Comparison of ENCODE assay signal across 8 mouse cellular contexts in genomic region chr16:18836468-18837208, GRCm38 (mm10). TPM values are rescaled to one million over a fixed set of nuclear protein-coding genes. Genes with fewer than 3 reads are reported as not detected.
DNase-seq lines count a peak whose midpoint lies in the region; ATAC-seq and TF ChIP-seq lines count a peak whose summit lies in the region.

2510002D24Rik (plus strand) TSS chr16:18836578.
Gm28539 (plus strand) TSS chr16:18836584.

- no peak for TF ChIP-seq EP300 in liver, embryonic 14.5 days (IDR thresholded peaks at IDR 0.05; ENCODE audit: low read depth)
- no peak for TF ChIP-seq EP300 in stomach, postnatal 0 days (optimal IDR thresholded peaks at IDR 0.05)

- H3K9me3 ChIP-seq in forebrain, embryonic 10.5 days = no peaks in the 10 kb centered on the region
- no peaks in the 10 kb centered on the region for H3K9me3 ChIP-seq in heart, embryonic 15.5 days (replicated peaks)
- H3K9me3 ChIP-seq in liver, embryonic 14.5 days (ENCODE audit: control insufficient read depth, low read length) = no peaks in the 10 kb centered on the region
- H3K9me3 ChIP-seq in neural tube, embryonic 11.5 days (ENCODE audit: control insufficient read depth, low read length) = no peaks in the 10 kb centered on the region
- no peaks in the 10 kb centered on the region for H3K9me3 ChIP-seq in stomach, postnatal 0 days (ENCODE audit: control insufficient read depth, low read length)

- peaks cover 12% of the 10 kb centered on the region for H3K4me1 ChIP-seq in forebrain, embryonic 10.5 days
- 0 out of 2 replicates have a peak, but pooled peaks cover 3% of the 10 kb centered on the region for H3K4me1 ChIP-seq in heart, embryonic 15.5 days (replicated peaks)
- H3K4me1 ChIP-seq in liver, embryonic 14.5 days (replicated peaks; ENCODE audit: control insufficient read depth in 2 of 2, insufficient read depth in 2 of 2, low read length in 1 of 2) = peaks cover 0 to 6% of the 10 kb centered on the region in 2 experiments
- H3K4me1 ChIP-seq in neural tube, embryonic 11.5 days (ENCODE audit: control insufficient read depth, insufficient read depth, low read length) = no peaks in the 10 kb centered on the region
- no peaks in the 10 kb centered on the region for H3K4me1 ChIP-seq in stomach, postnatal 0 days (replicated peaks; ENCODE audit: control insufficient read depth, insufficient read depth)

- DNase-seq in c-Kit-positive CD71-negative TER-119-negative erythroid progenitor cells, embryonic 14.5 days (ENCODE audit: low read depth) = peak; percentile 84
- peak; percentile 84 for DNase-seq in forebrain, embryonic 10.5 days (ENCODE audit: extremely low spot score, low spot score)
- peak; percentile 99 for DNase-seq in kidney, postnatal 25 days
- DNase-seq in liver, embryonic 14.5 days (ENCODE audit: low read depth in 3 of 3, low spot score in 3 of 3) = peak; percentile 88 to 90 (median 90)
- DNase-seq in neural tube, embryonic 11.5 days (ENCODE audit: low spot score) = peak; percentile 87
- peak; percentile 94 for DNase-seq in stomach, postnatal 0 days (ENCODE audit: low spot score)

- no peaks in the 10 kb centered on the region for H3K27me3 ChIP-seq in forebrain, embryonic 10.5 days (ENCODE audit: poor library complexity, severe bottlenecking)
- H3K27me3 ChIP-seq in heart, embryonic 15.5 days = no peaks in the 10 kb centered on the region
- H3K27me3 ChIP-seq in liver, embryonic 14.5 days (ENCODE audit: control insufficient read depth, insufficient read depth, low read length) = no peaks in the 10 kb centered on the region
- no peaks in the 10 kb centered on the region for H3K27me3 ChIP-seq in neural tube, embryonic 11.5 days (ENCODE audit: control insufficient read depth, insufficient read depth, low read length)
- H3K27me3 ChIP-seq in stomach, postnatal 0 days (ENCODE audit: control insufficient read depth, insufficient read depth, low read length) = no peaks in the 10 kb centered on the region

- 1% methylated on average over 46 of the region's 46 CpGs for WGBS in forebrain, embryonic 10.5 days
- under 1% methylated on average over 46 of the region's 46 CpGs for WGBS in heart, embryonic 15.5 days
- under 1% methylated on average over 46 of the region's 46 CpGs for WGBS in liver, embryonic 14.5 days (ENCODE audit: insufficient replicate concordance)
- WGBS in neural tube, embryonic 11.5 days = 1% methylated on average over 46 of the region's 46 CpGs
- WGBS in stomach, postnatal 0 days = under 1% methylated on average over 45 of the region's 46 CpGs

- H3K4me3 ChIP-seq in forebrain, embryonic 10.5 days = peak within 1 kb of the TSS; percentile 88
- H3K4me3 ChIP-seq in heart, embryonic 15.5 days = peak within 1 kb of the TSS; percentile 81
- H3K4me3 ChIP-seq in liver, embryonic 14.5 days (ENCODE audit: insufficient read depth in 1 of 2, low read depth in 2 of 2, low read length in 2 of 2) = peak within 1 kb of the TSS; percentile 68
- H3K4me3 ChIP-seq in neural tube, embryonic 11.5 days (ENCODE audit: low read depth, low read length) = peak within 1 kb of the TSS; percentile 81
- H3K4me3 ChIP-seq in stomach, postnatal 0 days (ENCODE audit: low read depth, low read length) = peak within 1 kb of the TSS; percentile 88

- peak within 1 kb of the TSS; percentile 89 for H3K9ac ChIP-seq in heart, embryonic 15.5 days
- H3K9ac ChIP-seq in liver, embryonic 14.5 days (replicated peaks) = peak within 1 kb of the TSS; percentile 88
- peak within 1 kb of the TSS; percentile 85 for H3K9ac ChIP-seq in neural tube, embryonic 11.5 days (ENCODE audit: low read length)
- peak within 1 kb of the TSS; percentile 89 for H3K9ac ChIP-seq in stomach, postnatal 0 days (ENCODE audit: low read length)

- H3K27ac ChIP-seq in forebrain, embryonic 10.5 days = peak within 1 kb of the TSS; percentile 89
- H3K27ac ChIP-seq in heart, embryonic 15.5 days = peak within 1 kb of the TSS; percentile 65
- peak within 1 kb of the TSS; percentile 14; the same call in 1 of the 2 replicates for H3K27ac ChIP-seq in liver, embryonic 14.5 days
- no peak within 1 kb of the TSS for H3K27ac ChIP-seq in neural tube, embryonic 11.5 days (ENCODE audit: low read depth, low read length)
- H3K27ac ChIP-seq in stomach, postnatal 0 days (replicated peaks) = peak within 1 kb of the TSS; percentile 92

- peaks cover 58% of the 10 kb centered on the region for H3K36me3 ChIP-seq in forebrain, embryonic 10.5 days (replicated peaks)
- H3K36me3 ChIP-seq in heart, embryonic 15.5 days = peaks cover 29% of the 10 kb centered on the region
- H3K36me3 ChIP-seq in liver, embryonic 14.5 days (replicated peaks; ENCODE audit: control insufficient read depth, insufficient read depth, low read depth) = peaks cover 19% of the 10 kb centered on the region
- H3K36me3 ChIP-seq in neural tube, embryonic 11.5 days (ENCODE audit: control insufficient read depth, insufficient read depth, low read length) = peaks cover 3% of the 10 kb centered on the region
- peaks cover 9% of the 10 kb centered on the region for H3K36me3 ChIP-seq in stomach, postnatal 0 days (ENCODE audit: control insufficient read depth, insufficient read depth, low read length)

- peak within 1 kb of the TSS; percentile 60 for H3K4me2 ChIP-seq in heart, embryonic 15.5 days
- peak within 1 kb of the TSS; percentile 84 for H3K4me2 ChIP-seq in liver, embryonic 14.5 days (ENCODE audit: low read depth)
- H3K4me2 ChIP-seq in neural tube, embryonic 11.5 days (ENCODE audit: low read depth) = peak within 1 kb of the TSS; percentile 63
- H3K4me2 ChIP-seq in stomach, postnatal 0 days (replicated peaks; ENCODE audit: low read depth) = peak within 1 kb of the TSS; percentile 81

- no peak for TF ChIP-seq CTCF in liver, embryonic 14.5 days (IDR thresholded peaks at IDR 0.05; ENCODE audit: low read depth)
- no peak for TF ChIP-seq CTCF in stomach, postnatal 0 days (IDR thresholded peaks at IDR 0.05; ENCODE audit: low read depth)

- peak; percentile 99 for ATAC-seq in CD4-positive, CD25-positive, alpha-beta regulatory T cell, adult 4 months
- peak; percentile 96 for ATAC-seq in heart, embryonic 15.5 days (replicated peaks; ENCODE audit: insufficient number of reproducible peaks, insufficient read depth, low FRiP score, low read depth)
- ATAC-seq in liver, embryonic 14.5 days (ENCODE audit: insufficient read depth) = peak; percentile 98
- ATAC-seq in neural tube, embryonic 11.5 days (ENCODE audit: insufficient read depth, low FRiP score, low TSS enrichment) = peak; percentile 97
- peak; percentile 98 for ATAC-seq in stomach, postnatal 0 days (ENCODE audit: low FRiP score, low TSS enrichment)

RNA-seq across cellular contexts. Expression of gene 2510002D24Rik, which starts in this region (rescaled TPM):
- polyA plus RNA-seq in CD4-positive, CD25-positive, alpha-beta regulatory T cell, adult 4 months (2017; shearing (Covaris generic)) = 10 to 100 TPM; 85.2 to 98.8 TPM
- 29.7 and 31.3 TPM in 2 replicates for polyA plus RNA-seq in forebrain, embryonic 10.5 days (2016; fragmentation: Nextera tagmentation; extraction: Ambion mirVana)
- 32.0 and 36.3 TPM in 2 replicates for polyA plus RNA-seq in heart, embryonic 15.5 days (2015; fragmentation: Nextera tagmentation; extraction: Ambion mirVana)
- 20.5 and 23.6 TPM in 2 replicates for polyA plus RNA-seq in liver, embryonic 14.5 days (2012; rRNA removed)
- 10.1 and 11.0 TPM in 2 replicates for polyA plus RNA-seq in liver, embryonic 14.5 days (2014; fragmentation: Nextera tagmentation; extraction: Ambion mirVana)
- 17.7 and 19.7 TPM in 2 replicates for polyA plus RNA-seq in neural tube, embryonic 11.5 days (2014; fragmentation: Nextera tagmentation; extraction: Ambion mirVana)
- 34.1 and 37.5 TPM in 2 replicates for polyA plus RNA-seq in stomach, postnatal 0 days (2015; fragmentation: Nextera tagmentation; extraction: Ambion mirVana)

RNA-seq across cellular contexts. Expression of gene Gm28539, which starts in this region (rescaled TPM):
- polyA plus RNA-seq in CD4-positive, CD25-positive, alpha-beta regulatory T cell, adult 4 months (2017; shearing (Covaris generic)) = not detected
- not detected in 2 replicates for polyA plus RNA-seq in forebrain, embryonic 10.5 days (2016; fragmentation: Nextera tagmentation; extraction: Ambion mirVana)
- not detected in 2 replicates for polyA plus RNA-seq in heart, embryonic 15.5 days (2015; fragmentation: Nextera tagmentation; extraction: Ambion mirVana)
- polyA plus RNA-seq in liver, embryonic 14.5 days (2012; rRNA removed) = not detected in 2 replicates
- not detected in 2 replicates for polyA plus RNA-seq in liver, embryonic 14.5 days (2014; fragmentation: Nextera tagmentation; extraction: Ambion mirVana)
- polyA plus RNA-seq in neural tube, embryonic 11.5 days (2014; fragmentation: Nextera tagmentation; extraction: Ambion mirVana) = not detected in 2 replicates
- not detected in 2 replicates for polyA plus RNA-seq in stomach, postnatal 0 days (2015; fragmentation: Nextera tagmentation; extraction: Ambion mirVana)
